Mouse (Mus musculus): Measurements from ENCODE around the gene Plcxd1.
"Not testable (repeated sequence)": the region's sequence is repeated elsewhere in the genome, so short reads cannot be mapped to it uniquely, and the experiment has no call there.

Gene Plcxd1

DNA sequence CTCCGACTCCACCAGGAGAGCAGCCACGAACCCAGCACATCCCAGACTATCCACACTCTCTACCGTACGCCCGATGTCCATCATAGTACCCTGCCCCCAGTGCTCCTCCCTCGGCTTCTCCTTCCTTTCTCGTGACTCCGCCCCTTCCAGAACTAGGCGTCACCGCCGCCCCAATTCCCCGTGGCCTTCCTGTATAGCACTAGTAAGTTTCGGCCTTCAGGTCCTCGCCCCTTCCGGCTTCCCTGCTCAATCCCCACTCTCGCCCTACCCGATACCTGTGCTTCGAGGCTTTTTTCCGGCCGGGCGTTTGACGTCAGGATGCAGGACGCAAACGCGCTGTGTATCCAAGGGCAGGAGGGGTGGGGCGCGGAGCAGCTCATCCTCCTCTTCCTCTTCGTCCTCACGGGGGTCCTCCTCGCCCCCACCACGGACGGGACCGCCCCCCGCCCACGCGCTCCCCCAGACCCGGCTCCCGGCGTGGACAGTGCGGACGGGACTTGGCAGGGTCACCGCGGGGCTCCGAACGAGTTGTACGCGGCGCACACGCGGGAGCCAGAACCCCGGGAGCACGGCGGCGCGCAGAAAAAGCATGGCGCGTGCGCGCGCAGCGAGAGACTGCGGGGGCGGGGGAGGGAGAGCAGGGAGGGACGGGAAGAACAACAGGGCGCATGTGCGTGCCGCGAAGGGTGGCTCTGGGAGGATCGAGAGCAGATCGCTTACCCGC, 8.0 kb downstream of the Plcxd1 start, which contains the start of gene Gtpbp6:
TSS of gene Gtpbp6 (minus strand) at position 617 of the 724 bp plus-strand sequence.
- peak; percentile 98 for DNase-seq

DNA sequence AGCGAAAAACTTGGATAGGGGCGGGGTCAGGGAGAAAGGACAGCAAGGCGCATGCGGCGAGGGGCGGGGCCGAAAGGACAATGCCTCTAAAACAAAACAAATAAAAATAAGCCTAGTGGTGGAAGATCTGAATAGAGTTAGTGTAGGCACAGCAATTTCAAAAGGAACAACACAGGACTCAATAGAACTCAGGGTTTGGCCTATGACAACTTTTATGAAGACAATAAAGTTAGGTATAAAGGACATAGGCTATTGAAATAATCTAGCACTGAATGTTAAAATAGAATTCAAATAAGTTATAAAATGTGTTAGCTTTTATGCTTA, 8.5 kb downstream of the Plcxd1 start:
- DNase-seq: no peak

- DNase-seq: peak; percentile 95
Measured at GRCm38 (mm10) chr5:110109991-110110441, 10.2 kb downstream of the Plcxd1 start, which contains the start of gene Zfp605. TSS of gene Zfp605 (plus strand) at chr5:110110092.

GRCm38 (mm10) chr5:110122380-110122779, 22.6 kb downstream of the Plcxd1 start:
- not testable (repeated sequence) for DNase-seq

- peak; percentile 99 for DNase-seq
Measured at GRCm38 (mm10) chr5:110135293-110136086, 35.7 kb downstream of the Plcxd1 start, which contains the start of gene Chfr. TSS of gene Chfr (plus strand) at chr5:110135842.

- DNase-seq: no peak
Measured at GRCm38 (mm10) chr5:110136087-110136464, 36.3 kb downstream of the Plcxd1 start.

DNA sequence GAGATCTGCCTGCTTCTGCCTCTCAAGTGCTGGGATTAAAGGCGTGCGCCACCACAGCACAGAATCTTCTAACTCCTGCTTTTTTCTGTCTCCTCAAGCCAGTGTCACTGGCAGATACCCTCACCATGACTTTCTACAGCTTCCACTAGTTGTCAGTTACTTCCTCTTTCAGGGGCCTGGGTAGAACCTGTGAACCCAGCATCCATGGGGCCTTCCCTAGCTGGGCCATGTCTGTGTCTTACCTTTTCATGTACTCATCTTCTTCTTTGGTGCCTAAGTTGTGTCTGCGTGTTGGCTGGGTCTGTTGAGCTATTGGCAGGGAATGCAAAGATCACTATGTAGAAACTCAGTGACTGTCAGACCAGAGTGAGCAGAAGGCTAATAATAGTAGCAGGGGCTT, 38.0 kb downstream of the Plcxd1 start:
- DNase-seq: no peak

- no peak for DNase-seq
Measured at GRCm38 (mm10) chr5:110139325-110139724, 39.6 kb downstream of the Plcxd1 start.

DNA sequence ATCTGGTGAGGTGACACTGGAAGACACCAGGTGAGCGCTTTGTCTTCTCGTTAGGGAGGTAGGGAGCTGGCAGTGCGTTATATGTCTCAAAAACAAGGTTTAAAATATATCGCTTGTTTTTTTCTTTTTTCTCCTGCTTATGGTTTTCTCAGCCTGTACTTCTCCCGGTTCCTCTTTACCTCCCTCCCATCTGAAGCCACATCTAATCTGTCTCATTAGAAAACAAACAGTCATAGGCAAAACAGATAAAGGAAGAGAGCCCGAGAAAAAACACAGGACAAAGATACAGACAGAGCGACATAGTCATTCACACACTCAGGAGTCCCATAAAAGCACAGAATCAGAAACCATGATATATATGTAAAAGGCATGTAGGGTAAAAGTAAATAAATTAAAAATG, 40.7 kb downstream of the Plcxd1 start:
- no peak for DNase-seq

GRCm38 (mm10) chr5:110142309-110142708, 42.5 kb downstream of the Plcxd1 start:
- DNase-seq: no peak

- no peak for DNase-seq
Measured at GRCm38 (mm10) chr5:110143007-110143406, 43.2 kb downstream of the Plcxd1 start.

Data from layer of hippocampus, adult 9-11 months (tissue).